Mouse (Mus musculus) yolk sac, embryonic 10.5 days (tissue): ENCODE data around the gene Xpo1.
"Not testable (repeated sequence)": the region's sequence is repeated elsewhere in the genome, so short reads cannot be mapped to it uniquely, and the experiment has no call there.

Source experiments
- DNase-seq: peaks from one replicate; pipeline ENCODE4 v3.0.0-alpha.2; 2017; ENCODE audit warnings: low spot score

The Xpo1 gene

GRCm38 (mm10) chr11:23299910-23300309, 44.1 kb downstream of the Xpo1 start:
- DNase-seq, result no peak

- no peak for DNase-seq
Observed at GRCm38 (mm10) chr11:23303126-23303525, 47.3 kb downstream of the Xpo1 start.

GRCm38 (mm10) chr11:23305101-23305672, 49.3 kb downstream of the Xpo1 start:
- not testable (repeated sequence) for DNase-seq

- peak; percentile 98 for DNase-seq
Observed at GRCm38 (mm10) chr11:23305673-23306608, 50.1 kb downstream of the Xpo1 start.

GRCm38 (mm10) chr11:23306764-23307565, 51.1 kb downstream of the Xpo1 start, which contains the start of gene Usp34:
Gene Usp34 (plus strand): TSS chr11:23306895.
- DNase-seq, result peak; percentile 86

GRCm38 (mm10) chr11:23307566-23307920, 51.7 kb downstream of the Xpo1 start:
- DNase-seq, result no peak

- no peak for DNase-seq
Observed at GRCm38 (mm10) chr11:23313496-23313895, 57.7 kb downstream of the Xpo1 start.

GRCm38 (mm10) chr11:23329413-23329812, 73.6 kb downstream of the Xpo1 start:
- DNase-seq, result no peak

- DNase-seq, result no peak
Observed at GRCm38 (mm10) chr11:23332136-23332535, 76.3 kb downstream of the Xpo1 start.

GRCm38 (mm10) chr11:23335160-23335559, 79.3 kb downstream of the Xpo1 start:
- no peak for DNase-seq
